In genomic region chr9:116803292-116803731, GRCm38 (mm10) we compare ENCODE assay signal across 13 mouse cellular contexts.
DNase-seq lines count a peak whose midpoint lies in the region; ATAC-seq lines count a peak whose summit lies in the region.
"Had no signal": no experiment of that assay in that cellular context is flagged by ENCODE, and none has a peak within 500 bp of the region (broad histone marks: within the 10 kb centered on the region; RNA-seq: fewer than 3 reads in every experiment).

No protein-coding gene starts in this region.

- peak; percentile 33 to 34 for DNase-seq in heart, postnatal 10 days
- no peak for DNase-seq in heart, adult 8-10 months (ENCODE audit: low spot score)
- no peak for DNase-seq in lung, postnatal 14 days
- peak; percentile 39 for DNase-seq in brain, adult 2 months (ENCODE audit: low read depth, low spot score)
- DNase-seq in Muller cell, postnatal 12 days (ENCODE audit: inconsistent ontology term): no peak
- DNase-seq: liver; lung, adult 2 months; thymus, adult 2 months had no signal

- no peak overlapping the region for H3K4me2 ChIP-seq in lung, embryonic 16.5 days (ENCODE audit: low read depth, low read length)
- no peak overlapping the region for H3K4me2 ChIP-seq in forebrain, embryonic 16.5 days (ENCODE audit: low read length)

- intact Hi-C loops in heart, postnatal 10 days (cut with DNase I): no loop called here

- H3K9me3 ChIP-seq in lung, embryonic 16.5 days (ENCODE audit: control insufficient read depth, low read length): no peaks in the 10 kb centered on the region
- no peaks in the 10 kb centered on the region for H3K9me3 ChIP-seq in forebrain, embryonic 16.5 days (ENCODE audit: control insufficient read depth, low read length)
- H3K9me3 ChIP-seq: midbrain, embryonic 10.5 days had no signal

- H3K27me3 ChIP-seq in lung, embryonic 16.5 days (ENCODE audit: control insufficient read depth, insufficient read depth, low read depth, low read length): no peaks in the 10 kb centered on the region
- peaks cover 28% of the 10 kb centered on the region for H3K27me3 ChIP-seq in forebrain, embryonic 16.5 days (replicated peaks; ENCODE audit: control insufficient read depth, insufficient read depth, low read length)

- peak overlapping the region; percentile 17; the same call in 1 of the 2 replicates for H3K27ac ChIP-seq in lung, embryonic 16.5 days (ENCODE audit: low read length)
- H3K27ac ChIP-seq in forebrain, embryonic 16.5 days (ENCODE audit: low read length): no peak overlapping the region
- H3K27ac ChIP-seq: midbrain, embryonic 10.5 days had no signal

- H3K36me3 ChIP-seq in lung, embryonic 16.5 days (ENCODE audit: control insufficient read depth, insufficient read depth, low read length): no peaks in the 10 kb centered on the region
- no peaks in the 10 kb centered on the region for H3K36me3 ChIP-seq in forebrain, embryonic 16.5 days (ENCODE audit: control insufficient read depth, insufficient read depth)
- H3K36me3 ChIP-seq: midbrain, embryonic 10.5 days had no signal

- WGBS in lung, embryonic 16.5 days: 51% methylated on average over 3 of the region's 3 CpGs
- WGBS in forebrain, embryonic 16.5 days: 46% methylated on average over 3 of the region's 3 CpGs

- H3K4me1 ChIP-seq in lung, embryonic 16.5 days (replicated peaks; ENCODE audit: control insufficient read depth, insufficient read depth, low read length): peaks cover 14% of the 10 kb centered on the region
- H3K4me1 ChIP-seq in forebrain, embryonic 16.5 days (replicated peaks; ENCODE audit: control insufficient read depth, insufficient read depth, low read length): peaks cover 16% of the 10 kb centered on the region

- H3K9ac ChIP-seq in lung, embryonic 16.5 days (ENCODE audit: low read length): no peak overlapping the region
- no peak overlapping the region for H3K9ac ChIP-seq in forebrain, embryonic 16.5 days (replicated peaks; ENCODE audit: low read depth, low read length)

- no peak for ATAC-seq in lung, embryonic 16.5 days (ENCODE audit: low read depth)
- peak; percentile 39; the same call in 1 of the 2 replicates for ATAC-seq in forebrain, embryonic 16.5 days

- no peak overlapping the region for H3K4me3 ChIP-seq in lung, embryonic 16.5 days (ENCODE audit: low read length)
- H3K4me3 ChIP-seq in forebrain, embryonic 16.5 days (replicated peaks; ENCODE audit: low read length): no peak overlapping the region
- H3K4me3 ChIP-seq: erythroblast, embryonic 14.5 days; midbrain, embryonic 10.5 days; myocyte had no signal

Comparison
In these comparisons a context has a peak if more than half of its experiments do, and no peak if none do; other contexts are left out.
1. DNase-seq: peak in heart, postnatal 10 days (2 of 2) and brain, adult 2 months (single experiment); none in heart, adult 8-10 months (single experiment), lung, postnatal 14 days (single experiment) and Muller cell, postnatal 12 days (single experiment).